Mouse (Mus musculus): ENCODE measurements around the gene Dnm1.

Gene Dnm1

DNA sequence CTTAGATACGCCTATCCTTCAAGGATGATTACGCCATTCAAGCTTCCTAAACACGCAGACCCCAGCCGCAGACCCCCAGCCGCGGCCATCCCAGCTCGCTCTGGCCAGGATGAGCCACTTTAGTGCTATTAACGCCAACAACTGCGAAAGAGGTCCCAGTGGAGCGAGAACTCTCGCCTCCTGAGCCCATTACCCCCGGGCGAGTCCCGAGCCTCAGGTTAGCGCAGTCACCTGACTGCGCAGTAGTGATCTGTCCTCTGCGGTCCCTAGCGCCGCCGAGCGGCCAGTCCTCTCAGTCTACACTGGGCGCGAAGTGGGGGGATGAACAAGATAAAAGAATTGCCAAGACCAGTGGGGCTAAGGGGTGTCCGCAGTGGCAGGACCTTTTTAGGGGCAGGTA lies 8.3 kb upstream of the Dnm1 start:
- peak; percentile 53 to 75 for DNase-seq (ENCODE audit: low spot score in 2 of 2)

DNA sequence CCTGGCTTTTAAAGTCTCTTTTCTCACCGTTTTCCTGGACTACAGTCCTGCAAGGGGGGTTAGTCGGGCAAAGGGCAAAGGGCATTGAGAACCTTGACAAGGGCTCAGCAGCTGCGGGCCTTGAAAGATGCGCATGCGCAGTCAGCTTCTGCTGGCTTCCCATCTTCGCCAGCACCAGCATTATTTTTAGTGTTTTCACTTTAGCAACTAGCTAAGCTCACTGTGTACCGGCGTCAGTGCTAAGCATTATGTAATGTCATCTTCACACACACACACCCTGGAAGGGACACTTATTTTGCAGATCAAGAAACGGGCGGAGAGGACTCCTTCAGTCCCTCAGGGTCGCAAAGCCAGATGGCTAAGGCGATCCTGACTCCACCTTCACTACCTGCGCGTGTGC lies 7.6 kb upstream of the Dnm1 start:
- peak in 1 of 2 experiments; percentile 54 for DNase-seq (ENCODE audit: low spot score in 2 of 2)

- DNase-seq (ENCODE audit: low spot score in 2 of 2), result no peak
These were observed 5.2 kb upstream of the Dnm1 start for GRCm38 (mm10) chr2:32358381-32358780.

DNA sequence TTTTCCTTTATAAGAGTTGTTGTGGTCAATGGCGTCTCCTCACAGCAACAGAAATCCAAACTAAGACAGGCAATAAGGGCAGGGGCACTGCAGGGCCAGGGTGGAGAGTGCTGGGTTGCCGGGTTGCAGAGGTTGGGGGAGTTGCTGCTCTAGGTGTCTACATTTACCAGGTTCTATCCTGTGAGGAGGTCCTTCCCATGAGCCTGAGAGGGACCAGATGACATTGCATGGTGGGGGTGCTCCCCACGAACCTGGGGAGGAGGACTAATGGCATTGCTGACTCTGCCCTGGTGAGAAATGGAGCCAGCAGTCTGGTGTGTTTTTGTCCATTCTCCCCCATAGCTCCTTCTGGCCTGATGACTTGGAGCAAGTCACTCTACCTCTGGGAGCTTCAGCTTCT lies 4.6 kb upstream of the Dnm1 start:
- no peak for DNase-seq (ENCODE audit: low spot score in 2 of 2)

DNA sequence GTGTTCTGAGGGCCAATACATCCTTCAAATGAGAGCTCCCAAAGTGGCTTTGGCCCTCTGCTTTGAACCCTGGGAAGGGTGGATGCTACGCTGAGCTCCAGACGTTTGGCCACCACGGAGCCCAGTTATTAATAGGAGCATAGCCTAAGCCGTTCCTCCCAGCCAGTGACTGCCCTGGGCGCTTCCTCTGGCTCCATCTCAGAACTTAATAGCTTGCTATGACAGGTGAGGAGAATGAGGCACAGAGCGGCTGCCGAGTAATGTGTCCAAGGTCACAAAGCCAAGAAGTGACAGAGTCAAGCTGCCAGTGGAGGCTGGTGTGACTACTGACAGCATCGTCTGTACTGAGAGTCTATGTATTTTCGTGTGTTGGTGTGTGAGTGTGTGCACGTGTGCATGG lies 3.1 kb upstream of the Dnm1 start:
- no peak for DNase-seq (ENCODE audit: low spot score in 2 of 2)

GRCm38 (mm10) chr2:32354336-32354895 lies 1.3 kb upstream of the Dnm1 start:
- DNase-seq (ENCODE audit: low spot score in 2 of 2), result no peak

DNA sequence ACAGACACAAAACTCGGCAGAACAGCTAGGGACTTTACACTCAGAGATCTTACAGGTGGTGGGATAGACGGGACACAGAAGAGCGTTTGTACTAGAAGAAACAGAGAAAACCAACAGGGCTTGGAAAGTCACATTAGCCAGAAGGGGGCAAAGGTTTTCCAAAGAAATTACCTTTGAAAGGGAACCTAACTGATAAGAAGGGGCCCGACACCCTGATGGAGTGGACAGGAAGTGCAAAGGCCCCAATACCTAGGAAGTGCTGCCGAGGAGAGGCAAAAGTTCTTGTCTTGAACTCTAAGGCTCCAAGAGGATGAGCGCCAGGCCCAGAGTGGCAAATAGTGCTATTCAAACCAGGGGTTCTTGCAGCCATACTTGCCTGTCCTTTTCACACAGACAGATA lies 698 bp upstream of the Dnm1 start:
- DNase-seq (ENCODE audit: low spot score in 2 of 2), result no peak

DNA sequence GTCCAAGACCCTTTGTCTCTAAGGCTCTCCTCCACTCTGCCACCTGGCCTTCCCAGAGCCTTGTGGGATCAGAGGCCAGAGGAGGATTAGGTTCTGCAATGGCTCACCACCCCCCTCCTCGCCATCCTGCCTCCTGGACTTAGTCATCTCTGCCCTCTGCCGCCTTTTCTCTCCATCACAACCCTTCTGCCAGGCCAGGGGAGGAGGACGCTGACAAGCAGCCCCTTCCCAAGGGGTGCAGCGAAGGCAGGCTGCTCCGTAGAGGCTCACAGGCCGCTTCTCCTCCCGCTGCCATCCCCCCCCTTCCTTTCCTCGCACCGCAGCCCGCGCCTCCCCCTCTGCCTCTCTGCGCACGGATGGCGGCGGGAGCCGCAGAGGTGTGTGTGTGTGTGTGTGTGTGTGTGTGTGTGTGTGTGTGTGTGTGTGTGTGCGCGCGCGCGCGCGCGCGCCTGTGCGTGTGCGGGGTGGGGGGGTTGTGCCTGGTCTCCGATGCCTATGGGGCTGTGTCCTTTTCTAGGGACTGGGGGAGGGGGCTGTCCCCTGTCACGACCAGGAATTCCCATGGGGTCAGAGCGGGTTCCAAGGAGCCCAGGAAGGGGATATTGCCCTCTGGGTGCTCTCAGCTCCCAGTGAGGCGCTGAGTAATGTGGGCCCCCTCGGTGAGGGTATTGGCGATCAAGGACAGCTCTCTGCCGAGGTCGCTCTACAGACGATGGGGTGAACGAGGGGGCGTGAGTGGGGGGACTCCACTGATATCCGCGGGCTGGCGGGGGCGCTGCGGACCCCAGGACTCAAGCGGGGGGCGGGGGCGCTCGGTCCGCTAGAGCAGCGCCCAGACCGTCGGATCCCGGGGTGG lies 759 bp downstream of the Dnm1 start, which contains the start of gene Ciz1:
Gene Ciz1 (plus strand): TSS at position 177 of the 856 bp plus-strand sequence.
- no peak for DNase-seq (ENCODE audit: low spot score in 2 of 2)

DNA sequence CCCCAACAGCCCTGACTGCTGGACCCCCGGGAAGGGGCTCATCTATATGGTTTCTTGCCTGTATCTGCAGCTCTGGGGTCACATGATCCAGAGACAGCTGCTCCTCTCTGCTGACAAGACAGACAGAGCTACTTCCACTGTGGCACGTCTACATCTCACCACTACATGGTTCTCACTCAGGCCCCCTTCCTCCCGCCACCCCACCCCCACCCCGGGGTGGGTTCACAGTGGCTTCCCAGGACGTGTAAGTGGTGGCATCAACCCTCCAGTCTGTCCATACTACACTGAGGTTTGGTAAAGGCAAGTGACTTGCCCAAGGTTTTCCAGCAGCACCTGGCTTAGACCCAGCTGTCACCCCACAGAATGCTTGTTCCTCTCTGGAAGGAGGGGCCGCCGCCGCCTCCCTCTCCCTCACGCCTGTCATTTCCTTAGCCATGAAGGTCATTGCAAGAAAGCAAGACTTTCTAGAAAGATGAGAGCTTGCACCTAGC lies 1.6 kb downstream of the Dnm1 start:
- DNase-seq (ENCODE audit: low spot score in 2 of 2), result no peak

- DNase-seq (ENCODE audit: low spot score in 2 of 2), result no peak
These were observed 2.6 kb downstream of the Dnm1 start for GRCm38 (mm10) chr2:32350471-32351051.

DNA sequence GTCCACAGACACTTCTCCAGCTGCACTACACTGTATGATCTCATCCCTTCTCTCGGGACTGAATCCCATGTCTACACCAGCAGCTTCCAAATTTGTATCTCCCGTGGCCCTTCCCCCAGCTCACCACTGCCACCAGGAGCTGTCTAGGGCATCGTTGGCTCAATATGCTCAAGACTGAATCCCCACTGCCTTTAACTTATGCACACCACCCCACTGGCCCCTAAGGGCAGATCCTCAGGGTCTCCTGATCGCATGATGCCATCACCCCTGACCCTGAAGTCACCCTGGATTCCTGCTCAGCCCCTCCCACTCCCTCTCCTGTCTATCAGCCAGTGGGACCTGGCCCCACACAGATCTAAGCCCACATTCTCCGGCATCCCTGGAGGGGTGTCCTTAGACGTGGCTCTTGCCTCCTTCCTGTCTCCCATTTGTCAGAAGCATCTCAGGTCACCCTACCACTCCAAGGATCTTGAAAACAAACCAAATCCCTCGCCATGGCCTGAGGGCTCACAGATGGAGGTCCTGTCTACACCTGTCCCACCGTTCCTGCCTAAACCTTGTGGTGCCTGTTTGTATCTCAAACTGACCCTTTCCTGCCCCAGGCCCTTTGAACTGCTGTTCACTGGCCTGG lies 3.4 kb downstream of the Dnm1 start:
- no peak for DNase-seq (ENCODE audit: low spot score in 2 of 2)

DNA sequence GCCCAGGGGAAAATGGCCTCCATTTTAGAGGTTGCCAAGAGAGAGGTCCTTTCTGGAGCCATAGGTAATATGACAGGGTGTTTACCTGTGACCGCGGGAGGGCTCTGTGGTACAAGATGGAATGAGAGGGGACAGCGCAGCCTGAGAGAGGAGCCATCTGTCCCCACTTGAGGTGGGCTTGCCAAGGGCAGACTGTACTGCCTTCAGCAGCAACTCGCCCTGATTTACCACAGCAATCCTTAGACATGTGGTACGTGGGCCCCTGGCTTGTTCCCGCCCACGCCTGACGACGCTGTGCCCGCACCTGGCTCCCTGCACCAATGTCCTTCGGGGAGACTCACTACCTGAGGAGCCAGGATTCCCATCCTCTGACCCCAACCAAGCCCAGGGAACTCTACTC lies 4.8 kb downstream of the Dnm1 start:
- DNase-seq (ENCODE audit: low spot score in 2 of 2), result no peak

- DNase-seq (ENCODE audit: low spot score in 2 of 2), result no peak
These were observed 6.1 kb downstream of the Dnm1 start for GRCm38 (mm10) chr2:32347019-32347418.

GRCm38 (mm10) chr2:32344598-32345321 lies 8.4 kb downstream of the Dnm1 start:
- DNase-seq (ENCODE audit: low spot score in 2 of 2), result no peak

DNA sequence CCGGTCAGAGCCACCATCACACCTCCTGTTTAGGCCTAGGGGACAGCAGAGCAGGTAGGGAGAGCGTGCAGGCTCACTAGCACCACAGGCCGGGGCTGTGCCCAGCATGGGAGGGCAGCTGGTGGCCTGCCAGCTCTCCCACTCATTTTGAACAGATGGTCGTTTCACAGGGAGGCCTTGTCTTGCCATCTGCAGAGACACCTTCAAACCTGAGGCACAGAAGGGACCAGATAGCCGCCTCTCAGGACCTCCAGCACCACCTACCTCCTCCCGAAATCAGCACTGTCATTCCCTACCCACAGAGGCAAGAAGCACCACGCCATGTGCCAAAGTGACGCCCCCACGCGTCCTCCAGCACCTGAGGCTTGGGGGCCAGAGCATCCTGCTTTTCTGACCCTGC lies 9.1 kb downstream of the Dnm1 start:
- DNase-seq (ENCODE audit: low spot score in 2 of 2), result no peak

DNA sequence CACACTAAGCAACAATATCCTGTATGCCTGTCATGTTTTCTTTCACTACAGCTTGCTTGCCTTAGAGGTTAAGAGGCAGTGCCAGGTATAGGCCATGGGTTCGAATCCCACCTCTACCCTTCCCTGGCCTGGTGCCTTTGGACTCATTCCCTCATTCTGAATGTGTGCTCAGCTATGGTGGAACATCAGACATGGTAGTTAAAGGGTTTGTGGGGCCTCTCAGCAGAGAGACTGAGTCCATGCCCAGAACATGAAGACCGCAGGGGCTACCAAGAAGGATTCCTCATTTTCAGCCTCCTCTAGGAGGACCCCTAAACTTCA lies 9.8 kb downstream of the Dnm1 start:
- no peak for DNase-seq (ENCODE audit: low spot score in 2 of 2)

GRCm38 (mm10) chr2:32342539-32343350 lies 10.4 kb downstream of the Dnm1 start:
- no peak for DNase-seq (ENCODE audit: low spot score in 2 of 2)

DNA sequence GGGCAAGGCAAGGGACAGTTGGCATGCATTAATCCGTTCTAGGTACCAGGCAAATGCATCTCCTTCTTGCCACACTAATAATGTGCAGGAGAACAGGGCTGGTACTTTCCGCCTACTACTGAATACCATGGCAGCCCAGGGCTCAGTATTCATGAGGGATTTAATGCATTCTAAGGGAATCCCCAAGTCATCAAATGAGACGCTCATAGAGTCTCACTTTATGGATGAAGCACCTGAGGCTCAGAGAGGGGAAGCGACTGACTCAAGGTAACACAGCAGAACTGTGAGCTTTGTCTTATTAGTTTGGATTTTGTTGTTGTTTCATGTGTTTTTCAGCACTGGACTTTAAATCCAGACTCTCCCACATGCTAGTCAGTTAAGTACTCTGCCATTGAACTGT lies 11.1 kb downstream of the Dnm1 start:
- no peak for DNase-seq (ENCODE audit: low spot score in 2 of 2)

DNA sequence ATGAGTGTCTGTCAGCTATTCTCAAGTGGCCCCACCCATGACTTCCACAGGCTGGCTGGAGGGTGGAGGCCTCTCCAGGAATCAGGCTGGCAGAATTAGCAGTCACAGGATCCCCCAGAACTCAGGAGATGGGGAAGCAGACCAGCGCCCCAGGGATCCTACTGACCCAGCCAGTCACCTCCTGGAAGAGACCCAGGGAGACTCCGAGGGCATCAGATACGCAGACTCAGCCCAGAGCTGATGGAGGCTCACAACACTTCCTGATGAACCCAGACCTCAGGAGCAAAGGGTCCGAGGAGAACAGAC lies 11.6 kb downstream of the Dnm1 start:
- DNase-seq (ENCODE audit: low spot score in 2 of 2), result no peak

GRCm38 (mm10) chr2:32340836-32341633 lies 12.1 kb downstream of the Dnm1 start:
- DNase-seq (ENCODE audit: low spot score in 2 of 2), result no peak
